Mouse (Mus musculus) urinary bladder, adult 18-20 months (tissue): ENCODE data around the gene Cntnap1.
A peak's percentile ranks its signal among the peaks of the same experiment; 100 is the strongest.

Experiments used
- DNase-seq, 2 experiments: peaks; one replicate each; pipeline ENCODE4 v3.0.0; 2022; ENCODE audit warnings: low spot score in 2 of 2, mixed read lengths in 2 of 2

Cntnap1 gene

DNA sequence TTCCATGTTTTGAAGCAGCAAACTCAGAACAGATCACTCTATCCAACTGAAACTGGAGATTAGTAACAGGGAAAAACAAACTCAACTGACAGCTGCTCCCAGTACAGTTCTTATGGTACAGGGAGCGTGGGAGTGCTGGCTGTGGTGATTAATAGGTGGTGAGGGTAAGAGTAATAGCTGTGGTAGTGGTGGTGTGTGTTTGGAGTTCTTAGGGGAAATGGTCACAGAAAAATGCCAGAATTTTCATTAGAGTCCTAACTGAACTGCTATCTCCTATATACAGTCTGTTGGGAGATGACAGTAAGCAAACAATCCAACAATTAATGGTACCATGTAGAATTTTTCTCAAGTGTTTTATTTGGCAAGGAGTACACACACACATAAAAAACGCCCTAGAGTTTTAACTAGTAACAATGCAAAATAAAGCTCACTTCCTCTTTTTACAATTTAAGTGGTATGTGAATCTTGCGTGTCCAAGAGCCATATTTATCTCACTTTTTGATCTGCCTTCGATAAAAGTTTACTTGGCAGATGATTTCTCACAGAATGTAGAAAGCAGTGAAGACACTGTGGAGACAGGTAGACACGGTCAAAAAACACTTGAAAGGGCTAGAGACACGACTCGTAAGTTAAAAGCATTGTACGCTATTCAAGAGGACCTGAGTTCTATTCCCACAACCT is 51.1 kb downstream of the Cntnap1 start:
- no peak for DNase-seq

DNA sequence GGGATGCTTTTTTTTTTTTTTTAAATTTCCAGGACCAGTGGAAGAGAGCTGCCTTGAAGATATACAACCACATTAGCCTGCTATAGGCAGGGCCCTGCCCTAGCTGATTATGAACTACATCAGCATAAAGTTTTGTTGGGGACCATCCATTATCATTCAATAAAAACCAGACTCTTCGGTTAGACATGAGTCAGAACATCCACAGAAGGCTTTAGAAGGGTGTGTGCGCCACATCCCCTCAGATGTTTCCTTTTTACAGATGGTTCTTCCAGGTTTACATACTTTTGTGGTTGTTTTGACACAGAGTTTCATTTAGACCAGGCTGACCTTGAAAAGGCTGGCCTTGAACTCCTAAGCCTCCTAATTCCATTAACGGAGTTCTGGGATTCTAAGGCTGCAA is 54.0 kb downstream of the Cntnap1 start:
- no peak for DNase-seq

DNA sequence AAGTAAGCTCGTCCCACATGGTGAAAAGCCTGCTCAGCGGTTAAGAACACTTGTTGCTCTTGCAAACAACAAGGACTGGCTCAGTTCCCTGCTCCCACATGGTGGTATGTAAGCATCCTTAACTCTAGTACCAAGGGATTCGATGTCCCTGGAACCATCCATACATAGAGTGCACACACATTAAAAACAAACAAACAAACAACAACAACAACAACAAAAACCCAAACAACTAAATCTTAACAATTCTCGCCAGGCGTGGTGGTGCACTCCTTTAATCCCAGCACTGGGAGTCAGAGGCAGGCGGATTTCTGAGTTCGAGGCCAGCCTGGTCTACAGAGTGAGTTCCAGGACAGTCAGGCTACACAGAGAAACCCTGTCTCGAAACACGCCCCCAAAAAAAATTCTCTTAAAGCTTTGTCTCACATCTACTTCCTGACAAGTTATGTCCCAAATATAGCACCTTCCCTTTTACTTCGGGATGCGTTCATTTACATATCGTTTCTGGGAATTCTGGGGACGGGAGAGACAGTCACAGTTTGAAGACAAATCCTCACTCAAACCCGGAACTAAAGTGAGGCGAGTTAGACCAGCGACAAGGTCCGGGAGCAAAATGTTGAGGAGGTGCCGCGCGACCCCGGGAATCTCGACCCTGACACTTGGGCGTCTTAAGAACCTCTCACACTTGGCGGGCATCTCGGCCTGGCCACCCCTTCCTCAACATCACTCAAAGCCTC is 55.2 kb downstream of the Cntnap1 start:
- DNase-seq, result no peak

DNA sequence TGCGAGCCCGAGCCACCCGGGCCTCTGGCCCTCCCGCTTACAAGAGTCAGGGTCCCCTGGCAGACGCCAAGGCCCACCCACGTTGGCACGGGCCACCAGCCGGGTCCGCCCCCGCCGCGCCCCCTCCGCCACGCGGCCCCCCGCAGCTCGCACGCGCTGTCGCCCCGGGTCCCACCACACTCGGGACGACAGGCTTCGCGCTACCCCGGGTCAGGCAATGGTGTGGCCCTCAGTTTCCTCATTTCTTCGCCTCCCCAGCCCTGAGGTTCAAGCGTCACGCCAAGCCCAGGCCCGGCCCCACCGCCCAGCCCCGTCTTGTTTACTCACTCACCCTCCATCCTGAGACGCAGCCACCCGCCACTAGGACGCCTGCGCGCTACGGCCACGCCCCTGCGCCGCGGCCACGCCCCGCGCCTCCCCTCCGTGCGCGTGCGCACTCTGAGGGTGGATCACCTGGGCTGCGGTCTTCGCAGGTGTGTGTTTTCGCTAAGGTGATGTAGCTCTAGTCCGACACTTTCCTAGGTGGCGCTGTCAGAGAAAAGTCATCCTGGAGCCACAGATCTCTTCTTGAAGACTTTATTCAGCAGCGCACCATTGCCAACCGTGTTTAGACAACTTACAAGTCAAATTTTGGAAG is 55.9 kb downstream of the Cntnap1 start, which contains the start of gene Ezh1:
TSS of gene Ezh1 (minus strand) at position 399 of the 637 bp plus-strand sequence.
- peak; percentile 91 to 96 for DNase-seq

DNA sequence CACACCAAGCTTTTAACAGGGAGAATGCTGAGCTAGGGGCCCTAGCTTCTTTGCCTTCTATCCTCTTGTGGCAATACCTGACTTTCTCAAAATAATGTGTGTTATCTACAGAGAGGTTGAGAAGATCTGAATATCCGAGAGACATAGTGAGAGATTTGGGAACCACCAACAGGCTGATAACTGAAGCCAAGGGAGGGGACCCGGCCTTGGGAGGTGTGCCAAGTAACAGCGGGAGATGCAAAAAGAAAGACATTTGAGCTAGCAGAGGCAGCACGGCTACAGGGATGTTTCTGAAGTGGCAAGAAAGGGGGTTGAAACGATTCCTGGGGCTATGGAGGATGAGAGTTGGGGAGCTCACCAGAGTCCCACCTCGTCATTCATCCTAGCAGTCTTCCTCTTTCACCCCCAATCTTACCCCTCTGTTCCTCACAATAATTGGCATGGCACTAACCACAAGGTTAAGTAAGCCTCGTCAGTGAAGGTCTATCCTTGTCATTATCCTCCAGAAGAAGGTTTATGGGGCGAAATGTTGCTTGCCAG is 59.1 kb downstream of the Cntnap1 start:
- no peak for DNase-seq

DNA sequence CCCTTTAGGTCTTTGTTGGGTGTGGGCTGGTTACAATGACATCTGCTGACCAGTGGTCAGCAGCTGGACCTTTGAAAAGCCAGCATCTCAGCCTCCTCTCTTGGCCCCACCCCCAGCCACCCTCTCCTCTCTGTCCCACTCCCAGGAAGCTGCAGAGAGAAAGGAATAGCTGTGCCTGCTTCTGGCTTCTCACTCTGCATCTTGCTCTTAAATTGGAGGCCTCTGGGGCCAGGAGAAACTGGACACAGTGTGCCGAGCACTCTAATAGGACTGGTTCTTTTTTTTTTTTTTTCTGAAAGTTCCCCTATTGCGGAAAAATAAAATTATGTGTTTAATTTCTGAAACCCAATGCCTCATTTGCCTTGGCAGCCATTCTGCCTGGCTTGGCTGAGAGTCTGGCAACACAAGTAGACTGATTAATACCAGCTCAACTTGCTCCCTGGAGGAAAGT is 59.8 kb downstream of the Cntnap1 start:
- no peak for DNase-seq

DNA sequence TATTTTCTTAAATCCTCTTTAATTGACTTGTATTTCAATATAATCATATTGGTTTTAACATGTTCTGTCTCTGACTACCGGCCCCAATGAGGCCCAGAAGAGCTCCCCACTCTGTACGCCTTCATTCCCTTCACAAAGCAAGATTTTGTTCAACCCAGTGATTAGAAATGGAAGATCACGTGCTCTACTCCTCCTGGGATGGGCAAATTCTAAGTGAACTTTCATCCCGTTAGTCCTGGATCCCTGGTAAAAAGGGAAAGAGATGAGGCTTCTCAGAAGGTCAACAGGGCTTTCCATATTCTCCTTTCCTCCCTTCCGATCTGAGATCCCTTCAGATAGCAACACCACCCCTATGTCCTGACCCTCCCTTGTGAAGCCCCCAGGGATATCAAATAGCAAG is 60.2 kb downstream of the Cntnap1 start:
- DNase-seq, result no peak

DNA sequence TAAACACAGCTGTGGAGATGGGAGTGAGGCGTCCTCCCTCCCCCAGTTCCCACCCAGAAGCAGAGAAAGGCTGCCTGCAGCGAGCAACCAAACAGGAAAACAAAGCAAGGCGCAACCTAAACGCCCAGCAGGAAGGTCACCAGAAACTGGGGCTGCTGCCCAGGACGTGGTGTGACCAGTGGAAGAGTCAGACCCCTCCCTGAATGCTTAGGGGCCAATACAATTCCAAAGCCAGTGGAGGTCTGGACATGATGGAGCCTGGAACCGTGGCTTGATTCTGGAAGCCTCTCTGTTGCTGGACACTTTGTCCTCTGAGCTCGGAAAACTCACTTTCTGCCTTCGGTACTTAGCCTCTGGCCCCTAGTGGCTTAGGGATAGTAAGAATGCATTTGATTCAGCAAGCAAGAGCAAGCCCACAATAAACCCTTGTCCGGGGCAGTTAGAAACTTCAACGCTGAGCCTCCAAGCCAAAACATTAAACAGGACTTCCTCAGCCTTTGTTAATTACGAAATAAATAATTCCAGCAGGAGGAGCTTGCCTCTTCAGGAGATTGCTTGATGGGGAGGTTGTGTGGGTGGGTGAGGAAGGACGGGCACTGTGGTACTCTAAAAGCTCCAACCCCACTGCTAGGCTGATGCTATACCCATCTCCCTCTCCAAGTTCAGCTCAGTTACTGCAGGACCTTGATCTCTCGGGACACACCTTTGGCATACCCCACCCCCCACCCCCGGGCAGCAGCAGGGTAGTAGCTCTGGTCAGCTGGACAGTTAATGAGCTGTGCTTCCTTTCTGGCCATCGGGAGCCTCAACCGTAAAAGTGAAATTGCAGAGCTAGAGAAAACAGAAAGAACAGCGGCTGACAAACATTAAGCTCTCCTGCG is 60.9 kb downstream of the Cntnap1 start:
- peak in 1 of 2 experiments; percentile 66 for DNase-seq

DNA sequence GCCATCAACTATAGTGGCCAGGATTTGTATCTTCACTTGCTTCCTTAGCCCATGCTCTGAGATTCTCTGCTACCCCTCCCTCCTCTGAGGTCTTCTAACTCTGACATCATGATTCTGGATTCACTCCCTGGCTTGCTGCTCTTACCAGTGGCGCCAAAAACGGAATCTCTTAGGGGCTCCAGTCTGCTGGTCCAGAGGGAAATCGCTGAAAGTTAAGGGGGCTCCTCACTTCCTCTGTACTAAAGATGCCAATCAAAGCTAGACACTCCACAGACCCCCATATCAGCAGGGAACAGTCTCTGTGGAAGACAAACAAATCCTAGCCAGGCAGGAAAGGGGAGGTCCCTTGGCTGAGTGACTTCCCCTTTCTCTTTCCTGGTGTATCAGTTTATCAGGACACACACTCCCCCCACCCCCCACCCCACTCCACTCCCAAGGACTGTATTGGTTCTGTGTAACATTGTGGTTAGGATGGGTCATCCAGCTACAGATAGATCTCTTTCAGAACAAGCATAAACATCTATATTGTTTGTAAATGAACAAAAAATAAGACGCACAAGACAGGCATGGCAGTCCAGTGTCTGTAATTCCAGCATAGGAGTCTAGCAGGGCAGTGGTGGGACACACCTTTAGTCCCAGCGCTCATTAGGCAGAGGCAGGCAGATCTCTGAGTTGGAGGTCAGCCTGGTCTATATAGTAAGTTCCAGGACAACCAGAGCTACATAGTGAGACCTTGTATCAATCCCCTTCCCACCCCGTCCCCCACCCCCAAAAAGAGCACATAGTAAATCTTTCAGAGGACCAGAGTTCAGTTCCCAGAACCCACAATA is 61.9 kb downstream of the Cntnap1 start:
- DNase-seq, result no peak

DNA sequence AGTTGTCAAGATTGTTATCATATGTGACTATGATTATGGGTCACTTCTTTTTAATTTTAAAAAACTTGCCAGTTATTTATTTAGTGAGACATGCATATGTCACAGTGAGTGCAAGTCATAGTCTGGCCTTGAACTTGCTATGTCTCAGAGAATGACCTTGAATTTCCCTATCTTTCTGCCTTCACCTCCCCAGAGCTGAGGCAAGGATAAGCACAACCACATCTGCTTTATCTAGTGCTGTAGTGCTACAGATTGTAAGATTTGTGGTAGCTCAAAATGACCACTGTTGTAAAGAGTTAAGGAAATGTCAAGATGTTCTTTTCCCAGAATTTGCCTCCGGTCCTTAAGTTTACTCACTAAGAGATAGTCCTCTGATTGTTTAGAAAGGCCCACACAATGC is 62.9 kb downstream of the Cntnap1 start:
- DNase-seq, result no peak

DNA sequence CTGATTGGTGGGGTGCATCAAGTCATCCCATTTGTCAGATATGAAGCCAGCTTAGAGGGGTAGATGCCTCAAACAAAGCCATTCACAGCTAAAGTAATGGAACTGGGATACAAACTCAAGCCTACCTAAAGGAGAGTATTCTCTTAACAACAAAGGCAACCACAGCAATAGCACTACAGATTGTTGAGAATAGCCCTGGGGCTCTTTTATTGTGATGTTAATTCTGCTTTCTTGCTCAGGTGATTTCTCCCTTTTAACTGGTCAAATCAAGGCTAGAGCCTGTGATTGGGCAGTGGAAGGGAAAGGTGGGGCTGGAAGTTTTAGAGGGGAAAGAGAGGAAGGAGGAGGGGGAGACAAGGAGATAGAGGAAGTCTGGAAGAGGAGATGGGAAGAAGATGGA is 63.8 kb downstream of the Cntnap1 start:
- DNase-seq, result no peak

DNA sequence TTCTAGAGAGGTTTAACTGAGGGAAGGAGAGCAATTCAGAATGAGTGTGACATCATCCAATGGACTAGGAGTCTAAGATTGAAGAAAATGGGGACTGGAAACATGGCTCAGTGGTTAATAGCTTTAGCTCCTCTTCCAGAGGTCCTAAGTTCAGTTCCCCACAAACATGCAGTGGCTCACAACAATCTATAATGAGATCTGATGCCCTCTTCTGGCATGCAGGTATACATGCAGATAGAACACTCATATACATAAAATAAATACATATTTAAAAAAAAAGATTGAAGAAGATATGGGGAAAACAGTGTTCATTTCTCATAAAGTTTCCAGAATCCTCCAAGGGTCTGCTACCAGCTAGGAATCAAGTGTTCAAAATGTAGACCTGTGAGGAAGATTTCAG is 65.1 kb downstream of the Cntnap1 start:
- no peak for DNase-seq

DNA sequence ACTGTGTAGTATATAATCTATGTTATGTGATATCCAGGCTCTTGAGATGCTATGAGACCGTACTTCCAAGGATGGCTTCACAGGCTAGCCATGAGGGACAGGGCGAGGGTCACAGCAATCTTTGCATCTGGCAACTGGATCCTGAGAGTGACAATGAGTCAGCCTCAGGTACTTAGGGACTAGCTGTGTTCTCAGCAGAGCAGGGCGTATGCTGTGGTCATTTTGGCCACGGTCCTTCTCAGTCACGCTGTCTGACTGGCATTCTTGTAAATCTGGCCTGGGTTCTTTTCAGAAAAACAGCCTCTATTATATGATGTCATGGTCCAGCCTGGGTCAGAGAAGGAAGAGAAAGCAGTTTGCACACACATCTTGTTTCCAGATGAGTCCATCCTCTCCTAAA is 66.5 kb downstream of the Cntnap1 start:
- DNase-seq, result no peak

DNA sequence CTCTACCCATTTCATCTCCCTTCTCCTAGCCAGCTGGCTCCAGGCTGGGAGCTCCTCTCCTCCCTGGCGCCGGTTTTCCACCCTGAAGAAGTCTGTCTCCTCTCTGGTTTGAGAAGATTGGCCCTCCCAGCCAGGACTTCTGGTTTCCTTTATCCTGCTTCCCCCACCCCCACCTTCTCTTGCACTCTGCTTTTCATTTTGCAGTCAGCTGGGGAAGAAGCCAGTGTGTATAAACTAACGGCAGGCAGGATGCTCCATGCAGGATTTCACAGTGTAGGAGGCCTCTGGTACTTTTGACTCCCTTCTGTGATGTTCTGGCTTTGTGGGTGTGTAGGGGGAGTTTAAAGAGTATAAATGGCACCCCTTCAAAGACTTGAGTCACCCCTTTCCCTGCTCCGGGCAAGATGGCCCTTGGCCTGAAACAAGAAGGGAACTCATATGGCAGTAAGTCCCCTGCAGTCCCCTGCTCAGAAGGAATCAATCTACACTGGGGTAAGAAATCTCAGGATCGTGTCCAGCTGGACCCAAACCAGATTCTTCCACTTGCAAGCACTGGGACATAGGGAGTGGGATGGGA is 67.8 kb downstream of the Cntnap1 start:
- DNase-seq, result no peak
